Mouse (Mus musculus): ENCODE results near the gene Kazald1.

- TF ChIP-seq CTCF (IDR thresholded peaks at IDR 0.05; ENCODE audit: low read depth) (no peak), EP300 (IDR thresholded peaks at IDR 0.05; ENCODE audit: low read depth) (no peak)
These were observed 3.0 kb downstream of the Kazald1 start for GRCm38 (mm10) chr19:45077742-45078645.

All from liver, embryonic 14.5 days (tissue).